In genomic region chr12:8275424-8275823, GRCm38 (mm10) we compare ENCODE assay signal across 30 mouse cellular contexts. TPM values are rescaled to one million over a fixed set of nuclear protein-coding genes. Genes with fewer than 3 reads are reported as not detected.
"Had no signal": no experiment of that assay in that cellular context is flagged by ENCODE, and none has a peak within 500 bp of the region (broad histone marks: within the 10 kb centered on the region; RNA-seq: fewer than 3 reads in every experiment).

No protein-coding gene starts in this region.

- H3K36me3 ChIP-seq: embryonic facial prominence, embryonic 12.5 days; forebrain, embryonic 15.5 days had no signal

- H3K9ac ChIP-seq: embryonic facial prominence, embryonic 12.5 days; embryonic facial prominence, embryonic 13.5 days; embryonic facial prominence, embryonic 15.5 days; forebrain, embryonic 12.5 days; forebrain, embryonic 13.5 days; forebrain, embryonic 15.5 days; forebrain, postnatal 0 days had no signal

- H3K4me2 ChIP-seq: embryonic facial prominence, embryonic 12.5 days; embryonic facial prominence, embryonic 13.5 days; embryonic facial prominence, embryonic 15.5 days; forebrain, embryonic 12.5 days; forebrain, embryonic 13.5 days; forebrain, embryonic 15.5 days had no signal

- H3K27me3 ChIP-seq: embryonic facial prominence, embryonic 12.5 days; embryonic facial prominence, embryonic 13.5 days; embryonic facial prominence, embryonic 15.5 days; forebrain, embryonic 12.5 days; forebrain, embryonic 13.5 days; forebrain, embryonic 15.5 days had no signal

- H3K4me1 ChIP-seq: embryonic facial prominence, embryonic 10.5 days; embryonic facial prominence, embryonic 12.5 days; embryonic facial prominence, embryonic 13.5 days; embryonic facial prominence, embryonic 15.5 days; forebrain, embryonic 10.5 days; forebrain, embryonic 12.5 days; forebrain, embryonic 13.5 days; forebrain, embryonic 15.5 days had no signal

- H3K4me3 ChIP-seq: embryonic facial prominence, embryonic 10.5 days; embryonic facial prominence, embryonic 12.5 days; embryonic facial prominence, embryonic 13.5 days; embryonic facial prominence, embryonic 15.5 days; erythroblast, embryonic 14.5 days; forebrain, embryonic 10.5 days; forebrain, embryonic 12.5 days; forebrain, embryonic 13.5 days; forebrain, embryonic 15.5 days; gastrocnemius, adult 2 months; heart, adult 2 months had no signal

- DNase-seq: cerebellum, adult 18-20 months; cerebellum, adult 2 months; cerebellum, adult 8-10 months; cerebellum, adult 9-10 months; cerebellum, adult 9-11 months; cerebellum, postnatal 10 days; cerebellum, postnatal 14 days; cerebellum, postnatal 25 days; cerebellum, postnatal 36 days; embryo, embryonic 11 days; forebrain, postnatal 0 days; gastrocnemius, adult 2 months; gastrocnemius, postnatal 10 days; gastrocnemius, postnatal 14 days; gastrocnemius, postnatal 25 days; gastrocnemius, postnatal 36 days; heart, adult 18-20 months; heart, adult 2 months had no signal

- H3K27ac ChIP-seq: embryonic facial prominence, embryonic 10.5 days; embryonic facial prominence, embryonic 12.5 days; embryonic facial prominence, embryonic 13.5 days; embryonic facial prominence, embryonic 15.5 days; forebrain, embryonic 10.5 days; forebrain, embryonic 12.5 days; forebrain, embryonic 13.5 days; forebrain, embryonic 15.5 days; gastrocnemius, adult 2 months; heart, adult 2 months had no signal

- ATAC-seq: forebrain, embryonic 13.5 days; forebrain, embryonic 14.5 days; forebrain, embryonic 15.5 days; forebrain, embryonic 16.5 days; forebrain, postnatal 0 days had no signal

- H3K9me3 ChIP-seq: embryonic facial prominence, embryonic 10.5 days; embryonic facial prominence, embryonic 12.5 days; embryonic facial prominence, embryonic 13.5 days; embryonic facial prominence, embryonic 15.5 days; forebrain, embryonic 10.5 days; forebrain, embryonic 12.5 days; forebrain, embryonic 13.5 days; forebrain, embryonic 15.5 days had no signal

RNA-seq across cellular contexts. Expression of gene Gdf7, which starts 26.3 kb away (rescaled TPM):
- polyA plus RNA-seq: erythroblast, embryonic 14.5 days; forebrain, embryonic 10.5 days; forebrain, embryonic 11.5 days; forebrain, embryonic 13.5 days; forebrain, embryonic 14.5 days; forebrain, embryonic 16.5 days had no signal
